In the genomic region with DNA sequence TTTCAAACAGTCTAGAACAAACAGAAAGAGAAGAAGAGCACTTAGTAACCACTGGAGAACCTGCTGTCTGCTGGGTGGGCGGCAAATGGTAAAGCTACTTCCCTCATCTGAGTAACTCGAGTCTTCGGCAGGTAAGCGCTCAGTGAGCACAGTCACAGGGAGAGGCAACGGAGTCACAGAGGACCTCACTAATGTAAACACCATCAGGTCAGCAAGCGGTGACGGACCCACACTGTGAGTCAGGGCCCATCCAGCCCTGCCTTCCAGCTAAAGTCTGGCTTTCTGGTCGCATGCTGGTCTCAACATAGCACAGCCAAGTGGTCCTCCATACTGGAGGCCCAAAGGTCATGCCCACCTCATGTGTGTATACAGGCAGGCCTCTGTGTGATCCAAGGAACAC, we compare ENCODE assay signal across 25 mouse cellular contexts.
"Had no signal": no experiment of that assay in that cellular context is flagged by ENCODE, and none has a peak within 500 bp of the region (broad histone marks: within the 10 kb centered on the region; RNA-seq: fewer than 3 reads in every experiment).

No protein-coding gene starts in this region.

- H3K9me3 ChIP-seq: heart, embryonic 13.5 days; heart, embryonic 15.5 days; hindbrain, embryonic 13.5 days; hindbrain, embryonic 15.5 days; kidney, embryonic 15.5 days; limb, embryonic 13.5 days had no signal

- H3K36me3 ChIP-seq: heart, embryonic 13.5 days; heart, embryonic 15.5 days; hindbrain, embryonic 15.5 days; kidney, embryonic 15.5 days; limb, embryonic 13.5 days had no signal

- H3K27me3 ChIP-seq: heart, embryonic 13.5 days; heart, embryonic 15.5 days; hindbrain, embryonic 13.5 days; hindbrain, embryonic 15.5 days; kidney, embryonic 15.5 days; limb, embryonic 13.5 days had no signal

- DNase-seq: gastrocnemius, postnatal 14 days; gastrocnemius, postnatal 36 days; heart, adult 11 months; heart, adult 2 months; heart, postnatal 14 days; heart, postnatal 36 days; kidney, adult 11 months; kidney, adult 2 months; kidney, adult 9 months; kidney, postnatal 14 days; kidney, postnatal 36 days; layer of hippocampus, adult 9-11 months; layer of hippocampus, postnatal 36 days; left cerebral cortex, postnatal 4 days had no signal

- H3K4me1 ChIP-seq: heart, embryonic 13.5 days; heart, embryonic 15.5 days; hindbrain, embryonic 13.5 days; hindbrain, embryonic 15.5 days; kidney, embryonic 15.5 days; limb, embryonic 13.5 days had no signal

- H3K4me3 ChIP-seq: heart, adult 2 months; heart, embryonic 13.5 days; heart, embryonic 15.5 days; hindbrain, embryonic 13.5 days; hindbrain, embryonic 15.5 days; kidney, embryonic 15.5 days; limb, embryonic 13.5 days had no signal

- ATAC-seq: forebrain, embryonic 16.5 days; hindbrain, postnatal 0 days; intestine, embryonic 16.5 days had no signal

- H3K4me2 ChIP-seq: heart, embryonic 11.5 days; heart, embryonic 13.5 days; heart, embryonic 15.5 days; hindbrain, embryonic 13.5 days; hindbrain, embryonic 15.5 days; kidney, embryonic 15.5 days; limb, embryonic 13.5 days had no signal

- H3K27ac ChIP-seq: heart, adult 2 months; heart, embryonic 13.5 days; heart, embryonic 15.5 days; hindbrain, embryonic 13.5 days; hindbrain, embryonic 15.5 days; hindbrain, postnatal 0 days; kidney, embryonic 15.5 days; kidney, postnatal 0 days; limb, embryonic 13.5 days had no signal

- H3K9ac ChIP-seq: heart, embryonic 13.5 days; heart, embryonic 15.5 days; hindbrain, embryonic 13.5 days; hindbrain, embryonic 15.5 days; kidney, embryonic 15.5 days; limb, embryonic 13.5 days had no signal
